Mouse (Mus musculus) retina, embryonic 14.5 days (tissue): ENCODE data around the gene Gm128.

Experiments used
- DNase-seq: peaks from one replicate; pipeline ENCODE4 v3.0.0-alpha.2; 2015; ENCODE audit warnings: low spot score

Gm128 gene

DNA sequence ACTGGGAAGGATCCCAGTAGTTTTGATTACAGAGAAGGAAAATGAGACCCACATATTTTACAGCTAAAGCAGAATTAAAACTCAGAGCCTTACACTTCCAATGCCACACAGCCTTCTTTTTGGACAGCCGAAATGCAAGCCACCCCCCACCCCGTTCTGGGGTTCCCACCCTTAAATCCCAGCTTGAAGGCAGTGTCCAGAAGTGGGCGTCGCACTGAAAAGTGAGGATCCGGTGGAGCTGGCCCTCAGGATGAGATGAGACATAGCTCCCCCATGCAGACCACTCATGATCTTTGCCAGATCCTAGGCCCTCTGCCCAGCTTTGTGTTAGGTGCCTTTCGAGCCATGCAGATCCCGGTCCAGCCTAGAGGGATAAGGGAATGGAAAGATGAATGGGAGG is at the start of gene Gm128:
Gene Gm128, minus strand, starts transcription at position 101 of the 400 bp plus-strand sequence.
- DNase-seq, result no peak

GRCm38 (mm10) chr3:95291041-95291440 is 49.6 kb upstream of the Gm128 start:
- DNase-seq, result no peak

- DNase-seq, result no peak
Observed at GRCm38 (mm10) chr3:95290156-95290555, 48.8 kb upstream of the Gm128 start.

GRCm38 (mm10) chr3:95289419-95289818 is 48.0 kb upstream of the Gm128 start:
- DNase-seq, result no peak

DNA sequence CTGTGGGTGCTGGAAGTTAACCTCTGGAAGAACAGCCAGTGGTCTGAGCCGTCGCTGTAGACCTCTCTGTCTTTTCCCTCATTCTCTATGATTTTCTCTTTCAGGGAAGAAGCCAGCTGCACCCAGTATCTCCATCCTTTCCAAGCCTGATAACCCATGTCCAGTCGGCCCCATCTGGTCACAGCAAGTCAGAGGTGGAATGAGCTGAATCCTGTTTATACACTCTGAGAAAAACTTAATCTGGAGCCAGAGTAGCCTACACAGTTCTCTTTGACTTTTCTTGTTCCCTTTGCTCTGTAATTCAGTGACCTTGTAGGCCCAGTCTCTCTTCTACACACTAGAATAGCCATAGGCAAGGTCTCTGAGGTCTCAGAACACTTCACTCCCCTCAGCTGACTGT is 46.1 kb upstream of the Gm128 start:
- no peak for DNase-seq

DNA sequence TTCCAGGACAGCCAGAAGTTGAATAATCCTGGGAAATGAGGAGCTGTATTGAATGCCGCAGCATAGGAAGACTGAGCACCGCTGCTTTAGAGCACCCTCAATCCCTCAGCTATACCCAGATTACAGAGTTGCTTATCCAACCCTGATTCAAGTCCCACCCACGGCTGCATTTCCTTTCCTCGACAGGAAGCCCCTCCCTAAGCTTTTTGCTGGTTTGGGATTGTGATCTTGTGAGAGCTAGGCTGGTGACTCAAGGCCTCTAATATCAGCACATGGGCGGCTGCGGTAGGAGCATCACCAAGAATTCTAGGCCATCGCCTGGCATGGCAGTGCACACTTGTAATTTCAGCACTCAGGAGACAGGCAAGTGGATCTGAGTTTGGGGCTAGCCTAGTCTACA is 45.1 kb upstream of the Gm128 start:
- DNase-seq, result no peak

GRCm38 (mm10) chr3:95286011-95286410 is 44.6 kb upstream of the Gm128 start:
- no peak for DNase-seq

- no peak for DNase-seq
Observed at GRCm38 (mm10) chr3:95285390-95285789, 44.0 kb upstream of the Gm128 start.

DNA sequence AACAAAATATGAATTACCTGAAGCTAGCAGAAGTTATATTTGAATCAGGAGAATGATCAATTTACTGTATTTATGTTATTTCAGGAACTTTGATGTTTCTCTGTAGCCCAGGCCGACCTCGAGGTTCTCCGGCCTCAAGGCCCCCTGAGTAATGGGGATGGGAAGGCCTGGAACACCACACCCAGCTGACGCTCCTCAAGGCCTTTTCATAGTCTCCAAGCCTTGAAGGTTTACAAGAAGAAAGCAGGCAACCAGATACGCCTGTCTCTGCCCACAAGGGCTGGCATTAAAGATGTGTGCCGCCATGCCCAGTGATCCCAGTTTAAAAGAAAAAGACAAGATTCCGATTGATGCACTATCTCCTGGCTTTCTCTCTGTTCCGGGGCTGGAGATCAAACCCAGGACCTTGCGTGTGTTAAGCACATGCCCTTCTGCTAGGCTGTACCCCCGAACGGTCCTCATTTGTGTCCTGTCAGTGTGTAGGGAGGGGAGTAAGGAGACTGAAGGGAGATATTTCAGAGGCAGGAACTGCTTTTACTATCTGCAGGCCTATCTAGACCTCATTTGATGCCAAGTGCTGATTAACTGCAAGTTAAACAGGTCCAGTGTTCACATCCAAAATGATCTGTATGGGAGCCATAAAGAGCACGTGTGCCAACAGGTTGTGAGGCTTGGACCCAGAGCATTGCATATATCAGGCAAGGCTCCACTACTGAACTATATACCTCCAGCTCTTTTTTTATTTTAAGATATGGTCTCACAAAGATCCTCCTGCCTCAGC is 43.3 kb upstream of the Gm128 start:
- no peak for DNase-seq

DNA sequence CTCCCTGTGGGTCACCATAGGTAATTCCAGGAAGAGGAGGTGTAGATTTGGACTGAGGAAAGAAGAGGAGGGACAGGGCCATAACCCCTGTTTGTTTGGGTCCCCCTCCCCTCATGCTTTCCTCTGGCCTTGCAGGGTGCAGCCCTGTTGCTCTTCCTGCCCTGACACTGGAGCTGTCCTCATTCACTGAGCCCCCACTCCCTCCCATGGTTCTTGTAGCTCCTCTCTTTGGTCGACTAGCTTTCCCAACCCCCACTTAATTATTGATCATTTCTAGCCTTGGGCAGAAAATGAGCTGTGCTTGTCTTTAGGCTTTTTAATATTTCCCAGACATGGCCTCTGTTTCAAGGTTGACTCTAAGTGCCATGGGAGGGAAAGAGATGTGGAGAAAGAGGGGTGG is 42.7 kb upstream of the Gm128 start:
- peak; percentile 18 for DNase-seq

- no peak for DNase-seq
Observed at GRCm38 (mm10) chr3:95283589-95283941, 42.2 kb upstream of the Gm128 start.

DNA sequence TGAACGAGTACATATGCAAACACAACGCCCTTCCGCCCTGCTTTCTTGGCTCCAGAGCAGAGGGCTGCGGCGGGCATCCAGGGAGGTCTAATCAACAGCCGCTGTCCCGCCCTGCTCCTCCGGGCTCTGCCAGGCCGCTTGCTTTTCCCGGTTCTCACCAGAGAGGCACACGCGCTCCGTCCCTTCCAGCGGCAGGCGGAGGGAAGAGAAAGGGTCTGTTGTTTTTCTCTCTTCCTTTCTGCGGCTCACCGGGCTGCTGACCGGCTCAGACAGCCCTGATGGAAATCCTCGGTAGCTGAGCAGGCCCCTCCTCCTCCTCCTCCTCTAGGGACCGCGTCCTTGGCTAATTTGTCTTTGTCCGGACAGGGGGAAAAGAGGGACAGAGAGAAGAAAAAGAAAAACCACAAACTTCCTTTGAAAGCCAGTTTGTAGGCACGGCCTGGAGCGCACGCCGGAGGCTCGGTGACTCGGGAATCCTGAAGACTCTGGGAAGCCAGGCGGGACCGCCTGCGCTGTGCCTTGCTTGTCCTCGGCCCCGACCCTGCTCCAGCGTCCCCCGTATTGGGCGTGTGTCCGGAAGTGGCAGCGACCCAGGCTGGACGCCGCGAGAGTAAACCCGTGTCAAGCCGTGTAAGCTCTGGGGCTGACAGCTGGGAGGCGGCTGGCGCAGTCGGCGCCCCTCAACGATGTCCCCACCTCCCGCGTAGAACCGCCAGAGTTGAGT is 41.6 kb upstream of the Gm128 start:
- DNase-seq, result peak; percentile 80

GRCm38 (mm10) chr3:95282381-95282864 is 41.0 kb upstream of the Gm128 start:
- peak; percentile 37 for DNase-seq

GRCm38 (mm10) chr3:95281216-95282126 is 40.1 kb upstream of the Gm128 start, which contains the start of the genes Mindy1 and Prune1:
Gene Mindy1 (plus strand): TSS chr3:95281345.
Gene Prune1 (minus strand): TSS chr3:95282076.
- DNase-seq, result peak; percentile 99

DNA sequence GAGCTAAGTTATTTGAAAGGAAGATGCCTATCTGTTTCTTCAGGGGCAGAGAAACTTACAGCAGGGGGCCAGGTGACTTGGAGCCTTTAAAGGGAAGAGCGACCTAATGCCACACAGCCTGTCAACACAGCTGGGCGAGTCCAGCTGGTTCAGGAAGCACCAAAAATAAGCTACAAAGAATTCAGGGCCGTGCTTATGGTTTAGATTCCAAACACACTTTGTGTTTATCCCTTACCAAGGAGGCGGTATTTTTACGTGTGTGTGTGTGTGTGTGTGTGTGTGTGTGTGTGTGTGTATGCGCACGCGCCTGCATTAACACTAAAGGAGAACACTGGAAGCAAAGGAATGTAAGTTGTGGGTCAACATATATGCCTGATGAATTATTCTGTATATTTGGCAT is 39.3 kb upstream of the Gm128 start:
- peak; percentile 10 for DNase-seq

- DNase-seq, result peak; percentile 12
Observed at GRCm38 (mm10) chr3:95277149-95277551, 35.8 kb upstream of the Gm128 start.

GRCm38 (mm10) chr3:95276428-95276934 is 35.1 kb upstream of the Gm128 start:
- DNase-seq, result no peak

GRCm38 (mm10) chr3:95275161-95275560 is 33.8 kb upstream of the Gm128 start:
- DNase-seq, result no peak

- DNase-seq, result no peak
Observed at GRCm38 (mm10) chr3:95274453-95274852, 33.1 kb upstream of the Gm128 start.

DNA sequence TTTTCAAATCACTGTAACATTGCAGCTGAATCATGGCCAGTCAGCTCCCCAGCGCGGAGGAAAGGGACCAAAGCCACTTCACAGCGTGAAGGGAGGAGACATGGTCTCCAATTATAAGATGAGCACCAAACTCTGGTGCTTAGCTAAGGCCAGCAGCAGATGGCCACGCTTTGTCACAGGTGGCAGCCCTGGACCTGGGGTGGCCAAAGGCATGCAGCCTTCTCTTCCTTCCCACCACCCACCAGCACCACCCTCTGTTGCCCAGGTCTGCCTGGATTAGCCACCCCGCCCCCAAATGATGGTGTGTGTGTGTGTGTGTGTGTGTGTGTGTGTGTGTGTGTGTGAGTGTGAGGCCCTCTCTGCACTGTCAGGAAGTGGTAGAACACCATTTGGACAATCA is 32.1 kb upstream of the Gm128 start:
- DNase-seq, result no peak

- DNase-seq, result no peak
Observed at GRCm38 (mm10) chr3:95270766-95271364, 29.5 kb upstream of the Gm128 start.

- no peak for DNase-seq
Observed at GRCm38 (mm10) chr3:95269789-95270188, 28.4 kb upstream of the Gm128 start.
